Mouse (Mus musculus) limb, embryonic 13.5 days (tissue): ENCODE results near the gene Rpl3. TPM values are rescaled to one million over a fixed set of nuclear protein-coding genes. Genes with fewer than 3 reads are reported as not detected.
A peak's percentile ranks its signal among the peaks of the same experiment; 100 is the strongest.

Source experiments
- ATAC-seq: fragments of 200-750 bp; cut with Nextera tagmentation; 2 replicates; pipeline ENCODE4 v1.8.0; 2017; ENCODE audit warnings: low read depth, moderate number of reproducible peaks, moderate TSS enrichment; ENCODE audit not compliant: low FRiP score
- H3K27ac ChIP-seq: fragments of 300-500 bp; sonication (generic); 2 replicates; pipeline ENCODE4 v1.5.1; 2015; ENCODE audit warnings: inconsistent platforms, mild to moderate bottlenecking, moderate library complexity
- H3K27me3 ChIP-seq: fragments of 300-500 bp; sonication (generic); 2 replicates; pipeline ENCODE4 v1.6.1; 2015; ENCODE audit warnings: mild to moderate bottlenecking, inconsistent platforms
- H3K36me3 ChIP-seq: fragments of 300-500 bp; sonication (generic); 2 replicates; pipeline ENCODE4 v1.6.1; 2015; ENCODE audit warnings: inconsistent platforms, mild to moderate bottlenecking, moderate library complexity
- H3K4me1 ChIP-seq: fragments of 300-500 bp; sonication (generic); 2 replicates; pipeline ENCODE4 v1.6.1; 2015; ENCODE audit warnings: inconsistent platforms
- H3K4me2 ChIP-seq: fragments of 300-500 bp; sonication (generic); replicated peaks from 2 replicates; pipeline ENCODE4 v1.6.1; 2015; ENCODE audit warnings: inconsistent platforms, mild to moderate bottlenecking, moderate library complexity
- H3K4me3 ChIP-seq: fragments of 300-500 bp; sonication (generic); 2 replicates; pipeline ENCODE4 v1.5.1; 2015; ENCODE audit warnings: moderate library complexity, mild to moderate bottlenecking, inconsistent platforms
- H3K9ac ChIP-seq: fragments of 300-500 bp; sonication (generic); 2 replicates; pipeline ENCODE4 v1.6.1; 2015; ENCODE audit warnings: mild to moderate bottlenecking, inconsistent platforms
- H3K9me3 ChIP-seq: fragments of 300-500 bp; sonication (generic); 2 replicates; pipeline ENCODE4 v1.6.1; 2016; ENCODE audit warnings: inconsistent platforms
- WGBS: fragments of 180-500 bp; shearing (Covaris S2); methylation state at CpG from one replicate; pipeline ENCODE4 v1.1.7; 2015; 5-methylcytosine and 5-hydroxymethylcytosine counted together
- microRNA-seq: library from miRNA; unstranded; fragments of <30 nt; microRNA quantifications from one replicate; pipeline ENCODE4, GENCODE M21; 2016
- polyA plus RNA-seq: library from polyadenylated mRNA; unstranded; fragments of >200 nt; fragmentation: Nextera tagmentation; extraction: Ambion mirVana; gene quantifications from 2 replicates; pipeline ENCODE4 v1.2.1, GENCODE M21; 2015

Rpl3 gene
- polyA plus RNA-seq, 1 experiment from 2014 or later: 1,057 TPM

DNA sequence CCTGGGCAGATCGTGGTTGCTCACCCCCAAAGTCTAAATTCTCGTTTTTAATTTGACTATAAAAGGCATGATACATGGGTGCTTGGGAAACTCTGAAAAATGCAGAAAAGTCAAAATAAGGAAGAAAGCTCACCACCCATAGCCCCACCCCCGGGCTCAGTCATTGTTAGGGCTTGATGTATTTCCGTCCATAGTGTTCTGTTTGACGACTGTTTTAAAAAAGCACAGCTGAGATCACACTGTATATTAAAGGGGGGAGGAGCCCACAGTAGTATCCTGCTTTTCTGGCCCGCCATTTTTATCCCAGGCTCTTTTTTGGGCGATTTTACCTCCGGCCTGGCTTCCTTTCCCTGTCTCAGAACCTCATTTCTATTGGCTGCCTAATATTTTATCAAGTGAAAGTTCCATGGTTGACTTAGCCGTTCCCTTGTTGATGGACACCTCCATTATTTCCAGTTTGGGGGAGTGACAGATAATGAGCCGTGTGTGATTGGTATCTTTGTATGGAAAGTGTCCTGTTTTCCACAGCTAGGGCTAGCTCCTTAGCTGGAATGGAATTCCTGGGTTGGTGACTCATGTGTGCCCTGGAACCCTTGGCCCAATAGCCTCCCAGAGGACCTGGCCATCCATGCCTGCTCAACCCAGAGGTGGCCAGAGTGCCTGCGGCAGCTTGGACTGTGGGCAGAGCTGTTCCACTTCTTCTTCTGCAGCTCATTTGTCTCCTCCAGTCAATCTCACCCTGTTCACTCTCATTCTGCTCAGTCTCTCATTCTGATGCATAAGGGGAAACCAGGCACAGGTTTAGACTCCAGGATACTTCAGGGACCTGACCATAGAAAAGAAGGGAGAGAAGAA lies 54.2 kb downstream of the Rpl3 start:
- Histone ChIP-seq H3K4me2 (no peak overlapping the region), H3K9ac (no peak overlapping the region), H3K4me3 (no peak overlapping the region), H3K9me3 (0 out of 2 replicates have a peak, but pooled peaks cover 2% of the 10 kb centered on the region), H3K27me3 (no peaks in the 10 kb centered on the region), H3K27ac (no peak overlapping the region), H3K36me3 (no peaks in the 10 kb centered on the region), H3K4me1 (no peaks in the 10 kb centered on the region)
- 79% methylated on average over 11 of the region's 11 CpGs for WGBS
- no peak for ATAC-seq

DNA sequence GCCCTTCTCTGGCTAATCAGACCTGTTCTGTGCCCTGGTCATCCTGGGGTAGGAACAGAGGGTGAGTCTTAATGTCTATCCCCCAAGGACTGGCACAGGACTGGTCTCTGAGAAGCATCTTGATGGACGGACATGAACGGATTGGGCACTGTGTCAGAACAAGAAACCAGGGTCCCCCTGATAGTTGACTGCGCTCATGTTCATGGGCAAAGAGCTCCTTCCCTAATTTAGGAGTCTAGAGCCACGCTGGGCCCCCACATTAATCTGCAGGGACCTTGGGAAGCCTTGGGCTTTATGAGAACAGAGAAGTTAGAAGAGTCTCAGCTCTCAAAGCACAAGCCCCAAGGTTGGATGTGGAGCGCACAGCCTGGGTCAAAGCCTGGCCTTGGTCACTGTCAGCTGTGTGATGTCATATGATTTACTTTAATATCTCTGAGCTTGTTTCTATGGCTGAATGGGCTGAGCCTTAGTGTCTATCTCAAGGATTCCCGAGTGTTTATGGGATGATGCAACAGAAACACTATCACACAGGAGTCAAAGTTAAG lies 56.3 kb downstream of the Rpl3 start:
- 86% methylated on average over 6 of the region's 6 CpGs for whole genome bisulfite sequencing
- Histone ChIP-seq H3K27ac (no peak overlapping the region), H3K4me1 (no peaks in the 10 kb centered on the region), H3K4me3 (no peak overlapping the region), H3K9ac (no peak overlapping the region), H3K9me3 (peaks cover 9% of the 10 kb centered on the region; the same call in 1 of the 2 replicates), H3K27me3 (no peaks in the 10 kb centered on the region), H3K36me3 (no peaks in the 10 kb centered on the region), H3K4me2 (no peak overlapping the region)
- no peak for ATAC-seq

DNA sequence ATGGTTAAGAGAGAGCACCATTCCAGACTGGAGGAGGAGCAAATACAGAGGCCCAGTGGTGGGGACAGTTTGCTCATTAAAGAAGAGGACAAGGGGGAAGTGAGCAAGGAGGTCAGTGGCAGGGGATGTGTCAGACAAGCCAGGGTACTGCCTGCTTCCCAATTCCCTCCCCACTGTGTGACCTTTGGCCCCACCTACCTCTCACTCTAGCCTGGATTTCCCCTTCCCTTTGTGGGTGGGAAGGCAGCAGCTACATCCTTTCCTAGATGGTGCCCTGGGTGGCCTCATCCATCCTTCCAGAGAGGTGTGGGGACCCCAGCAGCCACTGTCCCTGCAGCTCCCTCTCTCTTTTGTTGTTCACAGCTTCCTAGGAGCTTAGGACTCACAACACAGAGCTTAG lies 56.8 kb downstream of the Rpl3 start:
- Histone ChIP-seq H3K27me3 (no peaks in the 10 kb centered on the region), H3K4me2 (no peak overlapping the region), H3K9me3 (peaks cover 9% of the 10 kb centered on the region; the same call in 1 of the 2 replicates), H3K4me1 (no peaks in the 10 kb centered on the region), H3K4me3 (no peak overlapping the region), H3K9ac (no peak overlapping the region), H3K27ac (no peak overlapping the region), H3K36me3 (no peaks in the 10 kb centered on the region)
- no peak for ATAC-seq

DNA sequence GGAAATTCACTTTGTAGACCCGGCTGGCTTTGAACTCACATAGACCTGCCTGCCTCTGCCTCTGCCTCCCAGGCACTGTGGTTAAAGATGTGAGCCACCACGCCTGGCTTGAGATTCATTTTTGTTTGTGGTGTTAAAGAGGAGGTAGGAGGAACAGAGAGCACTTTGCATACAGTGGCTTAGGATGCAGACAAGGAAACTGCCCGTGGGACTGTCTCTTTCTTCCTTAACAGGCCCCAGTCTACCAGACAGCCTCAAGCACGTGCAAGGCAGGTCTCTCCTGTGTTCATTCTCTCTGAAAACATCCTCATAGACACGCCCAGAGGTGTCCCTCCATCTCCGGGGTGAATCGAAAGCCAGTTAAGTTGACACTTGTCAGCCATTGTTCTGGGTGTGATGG lies 57.3 kb downstream of the Rpl3 start:
- 72% methylated on average over 7 of the region's 7 CpGs for WGBS
- peaks cover 9% of the 10 kb centered on the region; the same call in 1 of the 2 replicates for H3K9me3 ChIP-seq
- H3K36me3 ChIP-seq: no peaks in the 10 kb centered on the region
- H3K4me2 ChIP-seq: no peak overlapping the region
- H3K9ac ChIP-seq: no peak overlapping the region
- H3K4me3 ChIP-seq: no peak overlapping the region
- no peaks in the 10 kb centered on the region for H3K27me3 ChIP-seq
- H3K4me1 ChIP-seq: no peaks in the 10 kb centered on the region
- H3K27ac ChIP-seq: no peak overlapping the region
- ATAC-seq: no peak

DNA sequence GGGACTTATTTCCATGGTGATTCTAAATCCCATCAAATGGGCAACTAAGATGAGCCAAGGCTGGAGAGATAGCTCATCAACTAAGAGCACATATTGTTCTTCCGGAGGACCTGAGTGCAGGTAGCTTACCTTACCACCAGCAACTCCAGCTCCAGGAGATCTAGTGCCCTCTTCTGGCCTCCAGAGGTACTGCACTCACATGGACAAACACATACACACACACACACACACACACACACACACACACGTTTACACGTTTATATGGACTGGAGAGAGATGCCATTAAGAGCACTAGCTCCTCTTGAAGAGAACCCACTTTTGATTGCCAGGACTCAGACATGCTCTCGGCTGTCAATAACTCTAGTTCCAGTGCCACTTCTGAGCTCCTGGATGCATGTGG lies 60.5 kb downstream of the Rpl3 start:
- no peak for ATAC-seq
- Histone ChIP-seq H3K4me1 (0 out of 2 replicates have a peak, but pooled peaks cover 7% of the 10 kb centered on the region), H3K4me3 (no peak overlapping the region), H3K27ac (no peak overlapping the region), H3K9me3 (peaks cover 7% of the 10 kb centered on the region; the same call in 1 of the 2 replicates), H3K36me3 (no peaks in the 10 kb centered on the region), H3K4me2 (no peak overlapping the region), H3K9ac (no peak overlapping the region), H3K27me3 (no peaks in the 10 kb centered on the region)
- WGBS: 77% methylated on average over 4 of the region's 4 CpGs

DNA sequence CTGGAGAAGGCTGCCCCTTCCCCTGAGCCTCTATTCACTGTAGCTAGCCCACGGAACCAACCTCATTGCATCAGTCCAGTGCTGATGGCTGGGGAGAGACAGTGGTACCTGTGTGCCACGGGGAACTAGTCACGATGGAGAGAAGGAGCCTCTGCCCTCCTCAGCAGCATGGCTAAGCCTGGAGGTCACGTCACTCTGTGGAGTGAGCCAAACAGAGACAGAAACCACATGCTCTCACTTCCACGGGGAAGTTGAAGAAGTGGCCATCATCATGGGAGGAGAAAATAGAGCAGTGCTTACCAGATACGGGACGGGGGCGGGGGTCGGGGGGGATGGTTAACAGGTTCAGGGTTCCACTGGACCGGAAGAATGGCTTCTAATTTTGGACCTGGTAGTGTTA lies 61.3 kb downstream of the Rpl3 start:
- Histone ChIP-seq H3K27me3 (no peaks in the 10 kb centered on the region), H3K27ac (no peak overlapping the region), H3K9ac (no peak overlapping the region), H3K4me3 (no peak overlapping the region), H3K9me3 (peaks cover 7% of the 10 kb centered on the region; the same call in 1 of the 2 replicates), H3K4me2 (no peak overlapping the region), H3K36me3 (no peaks in the 10 kb centered on the region), H3K4me1 (0 out of 2 replicates have a peak, but pooled peaks cover 7% of the 10 kb centered on the region)
- no peak for ATAC-seq
- 92% methylated on average over 10 of the region's 10 CpGs for WGBS

DNA sequence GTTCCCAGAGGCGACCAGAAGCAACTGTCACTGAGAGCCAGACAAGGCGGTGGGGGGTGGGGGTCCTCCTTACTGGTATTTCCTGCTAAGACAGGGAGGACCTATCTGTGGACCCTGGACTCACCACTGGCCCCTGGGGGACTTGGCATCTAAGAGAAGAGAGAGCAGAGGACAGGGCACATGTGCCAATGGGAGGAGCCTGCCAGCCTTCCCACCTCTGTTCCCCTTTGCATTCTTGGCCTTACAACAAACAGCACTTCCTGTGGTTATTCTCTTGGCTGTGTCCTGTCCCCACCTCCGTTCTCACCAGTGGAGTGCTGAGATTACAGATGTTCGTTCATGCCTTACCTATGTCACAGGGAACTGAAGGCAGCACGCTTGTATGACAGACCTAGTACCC lies 62.8 kb downstream of the Rpl3 start:
- Histone ChIP-seq H3K36me3 (no peaks in the 10 kb centered on the region), H3K27me3 (no peaks in the 10 kb centered on the region), H3K27ac (no peak overlapping the region), H3K9ac (no peak overlapping the region), H3K9me3 (peaks cover 7% of the 10 kb centered on the region; the same call in 1 of the 2 replicates), H3K4me3 (no peak overlapping the region), H3K4me1 (peaks cover 13% of the 10 kb centered on the region; the same call in 1 of the 2 replicates), H3K4me2 (no peak overlapping the region)
- WGBS: 65% methylated on average over 5 of the region's 5 CpGs
- no peak for ATAC-seq

Small RNA genes within 50 kb of the gene (microRNA-seq; reads per million reads assigned to microRNA genes)
- gene Snord43: 16.7 reads per million, percentile 32 among the genes with 10 or more reads in this experiment

Other genes with a start within 250 kb of the Rpl3 start
- gene Apobec3, start 200.2 kb downstream of the Rpl3 start, polyA plus RNA-seq: 13.5 and 14.1 TPM in 2 replicates
- gene Cbx7, start 120.7 kb downstream of the Rpl3 start, polyA plus RNA-seq: 1.8 and 2.2 TPM in 2 replicates
- 3.0 and 3.2 TPM in 2 replicates for gene Pdgfb, start 76.9 kb downstream of the Rpl3 start, polyA plus RNA-seq
- 5.5 and 5.6 TPM in 2 replicates for gene Syngr1, start 534 bp downstream of the Rpl3 start, polyA plus RNA-seq
- 45.6 and 45.8 TPM in 2 replicates for gene Tab1, start 41.3 kb upstream of the Rpl3 start, polyA plus RNA-seq
- gene Mgat3, start 81.9 kb upstream of the Rpl3 start, polyA plus RNA-seq: 6.0 and 6.1 TPM in 2 replicates
- 32.7 and 35.0 TPM in 2 replicates for gene Mief1, start 142.2 kb upstream of the Rpl3 start, polyA plus RNA-seq
- gene AC140267.1, start 144.0 kb upstream of the Rpl3 start, polyA plus RNA-seq: not detected in 2 replicates
- gene Atf4, start 163.3 kb upstream of the Rpl3 start, polyA plus RNA-seq: 124 and 134 TPM in 2 replicates
- gene Rps19bp1, start 172.4 kb upstream of the Rpl3 start, polyA plus RNA-seq: 58.9 and 59.3 TPM in 2 replicates
- gene Cacna1i, start 195.4 kb upstream of the Rpl3 start, polyA plus RNA-seq: 0.01 and 0.03 TPM in 2 replicates